Mouse (Mus musculus) forelimb bud, embryonic 11.5 days (tissue): Measurements from ENCODE around the gene Klc4.
A peak's percentile ranks its signal among the peaks of the same experiment; 100 is the strongest.

ENCODE experiments used
- DNase-seq: peaks from one replicate; pipeline ENCODE4 v3.0.0-alpha.2; 2012; ENCODE audit warnings: low read depth, low spot score

The Klc4 gene

GRCm38 (mm10) chr17:46621324-46621723 lies 24.5 kb downstream of the Klc4 start:
- no peak for DNase-seq

DNA sequence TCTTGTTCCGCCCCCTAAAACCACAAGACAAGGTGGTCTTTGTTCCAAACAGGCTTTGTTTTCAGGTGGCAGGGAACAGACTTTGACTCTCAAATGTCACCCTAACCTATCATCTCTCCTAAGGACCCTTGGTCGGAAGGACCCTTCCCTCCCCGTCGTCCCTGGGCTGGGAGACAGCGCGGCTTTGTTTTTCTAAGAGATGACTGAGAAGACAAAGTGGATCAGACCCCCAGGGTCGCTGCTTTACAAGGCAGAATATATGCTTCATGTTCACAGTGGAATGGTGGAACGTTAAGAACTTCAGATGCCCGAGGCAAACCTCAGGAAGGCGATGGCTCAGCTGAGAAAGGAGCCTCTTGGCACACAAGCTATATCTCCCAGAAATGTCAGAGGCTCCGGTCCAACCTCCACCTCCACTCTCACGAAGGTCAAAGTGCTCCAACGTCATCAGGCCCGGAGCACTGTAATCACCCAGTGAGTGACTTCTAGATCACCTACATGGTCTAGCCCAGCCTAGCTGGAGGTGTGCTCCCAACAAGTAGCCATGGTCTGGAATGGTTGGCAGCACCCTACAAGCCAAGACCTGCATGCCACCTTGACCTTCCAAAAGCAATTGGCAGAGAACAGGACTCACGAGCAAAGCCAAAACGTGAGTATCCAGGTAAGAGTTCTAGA lies 26.0 kb downstream of the Klc4 start:
- no peak for DNase-seq

- peak; percentile 78 for DNase-seq
Observed at GRCm38 (mm10) chr17:46618769-46619682, 26.8 kb downstream of the Klc4 start.

- DNase-seq = peak; percentile 86
Observed at GRCm38 (mm10) chr17:46618394-46618768, 27.4 kb downstream of the Klc4 start.

GRCm38 (mm10) chr17:46617799-46618198 lies 28.0 kb downstream of the Klc4 start:
- no peak for DNase-seq

DNA sequence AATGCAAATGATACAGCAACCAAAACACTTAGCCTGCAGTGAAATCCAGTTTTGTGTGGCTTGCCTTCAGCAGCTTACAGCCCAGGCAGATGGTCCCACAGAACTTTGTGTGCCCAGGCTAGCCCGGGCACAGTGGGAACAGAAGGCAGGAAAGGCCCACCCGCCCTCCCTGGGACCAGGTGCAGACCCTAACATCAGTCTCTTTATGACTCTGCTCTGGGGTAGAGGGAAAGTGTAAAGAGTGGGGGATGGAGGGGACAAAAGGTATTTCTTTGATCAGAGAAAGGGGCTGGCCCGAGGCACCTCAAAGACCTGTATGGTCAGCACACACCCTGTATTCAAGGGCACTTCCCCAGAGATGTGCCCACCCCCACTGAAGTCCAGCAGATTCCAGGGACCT lies 32.6 kb downstream of the Klc4 start:
- peak; percentile 57 for DNase-seq

DNA sequence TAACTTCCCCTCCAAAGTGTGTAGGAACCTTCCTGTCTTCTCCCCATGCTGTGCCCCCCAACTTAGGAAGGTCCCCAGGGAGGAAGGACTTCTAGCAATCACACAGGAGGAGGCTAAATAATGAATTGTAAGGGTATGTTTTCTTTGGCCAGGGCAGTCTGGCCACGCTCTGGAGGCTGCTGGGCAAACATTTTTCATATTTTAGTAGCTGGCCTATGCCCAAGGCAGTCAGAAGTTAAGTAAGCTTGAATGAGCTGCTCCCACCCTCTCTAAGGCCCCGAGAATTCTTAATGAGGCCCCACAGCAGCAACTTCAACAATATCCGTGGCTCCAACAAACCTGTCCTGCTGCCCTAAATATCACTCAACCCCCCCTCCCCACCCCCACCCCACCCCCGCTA lies 33.0 kb downstream of the Klc4 start:
- no peak for DNase-seq

GRCm38 (mm10) chr17:46612189-46612588 lies 33.6 kb downstream of the Klc4 start:
- no peak for DNase-seq

DNA sequence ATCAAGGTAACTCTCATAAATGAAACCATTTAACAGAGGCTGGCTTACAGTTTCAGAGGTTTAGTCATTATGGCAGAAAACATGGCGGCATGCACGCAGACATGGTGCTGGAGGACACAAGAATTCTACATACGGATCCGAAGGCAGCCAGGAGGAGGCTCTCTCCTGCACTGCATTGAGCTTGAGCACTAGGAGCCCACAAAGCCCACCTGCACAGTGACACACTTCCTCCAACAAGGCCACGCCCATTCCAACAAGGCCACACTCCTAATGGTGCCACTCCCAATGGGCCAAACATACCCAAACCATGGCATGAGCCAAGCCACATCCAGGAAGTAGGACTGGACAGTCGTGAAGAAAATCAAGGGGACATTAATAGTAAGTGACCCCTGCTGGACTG lies 34.5 kb downstream of the Klc4 start:
- DNase-seq = no peak

DNA sequence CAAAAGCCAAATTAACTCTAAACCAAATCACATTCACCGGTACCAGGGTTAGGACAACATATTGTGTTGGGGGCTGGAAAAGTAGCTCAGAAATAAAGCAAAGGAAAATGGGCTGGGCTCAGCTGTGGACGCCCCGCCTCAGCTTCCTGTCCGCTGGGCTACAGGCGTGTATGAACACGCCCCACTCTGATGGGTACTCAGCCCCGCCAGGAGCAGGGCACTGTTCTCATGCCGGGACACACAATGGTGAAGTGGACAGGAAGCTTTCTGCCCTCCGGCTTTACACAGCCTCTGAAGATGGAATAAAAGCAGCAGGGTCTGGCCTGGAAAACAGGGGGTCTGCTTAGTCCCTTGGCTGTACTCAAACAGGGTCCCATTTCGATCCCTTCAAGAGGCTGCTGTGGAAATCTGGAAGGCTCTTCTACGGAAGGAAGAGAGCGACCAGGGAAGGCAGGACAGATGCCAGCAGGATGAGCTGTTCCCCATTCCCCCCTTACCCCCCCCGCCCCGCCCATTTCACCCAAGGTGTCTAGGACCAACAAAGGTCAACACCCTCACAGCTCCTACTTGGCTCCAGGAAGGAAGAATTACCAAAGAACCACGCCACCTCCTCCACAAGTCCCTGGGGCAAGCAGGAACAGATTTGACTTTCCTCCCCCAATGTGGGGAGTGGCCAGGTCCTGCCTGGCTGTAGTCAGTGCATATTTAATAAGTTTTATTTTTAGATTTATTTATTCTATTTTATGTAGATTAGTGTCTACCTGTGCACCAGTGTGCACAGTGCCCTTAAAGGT lies 35.9 kb downstream of the Klc4 start:
- no peak for DNase-seq

DNA sequence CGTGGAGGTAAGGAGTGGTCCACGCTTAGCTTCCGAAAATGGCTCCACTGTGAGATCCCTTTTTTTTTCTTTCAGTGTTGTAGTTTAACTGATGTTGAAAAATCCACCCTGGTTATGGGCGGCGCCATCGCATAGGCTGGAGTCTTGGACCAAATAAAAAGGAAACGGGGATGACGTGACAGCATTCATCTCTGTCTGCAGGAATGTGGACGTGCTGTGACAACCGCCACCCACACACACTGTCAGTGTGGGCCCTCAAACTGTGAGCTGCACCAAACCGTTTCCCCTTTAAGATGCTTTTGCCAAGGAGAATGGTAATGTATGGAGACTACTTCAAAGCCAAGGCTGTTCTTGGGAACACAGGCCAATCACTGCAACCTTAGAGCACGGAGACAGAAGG lies 39.8 kb downstream of the Klc4 start:
- no peak for DNase-seq

DNA sequence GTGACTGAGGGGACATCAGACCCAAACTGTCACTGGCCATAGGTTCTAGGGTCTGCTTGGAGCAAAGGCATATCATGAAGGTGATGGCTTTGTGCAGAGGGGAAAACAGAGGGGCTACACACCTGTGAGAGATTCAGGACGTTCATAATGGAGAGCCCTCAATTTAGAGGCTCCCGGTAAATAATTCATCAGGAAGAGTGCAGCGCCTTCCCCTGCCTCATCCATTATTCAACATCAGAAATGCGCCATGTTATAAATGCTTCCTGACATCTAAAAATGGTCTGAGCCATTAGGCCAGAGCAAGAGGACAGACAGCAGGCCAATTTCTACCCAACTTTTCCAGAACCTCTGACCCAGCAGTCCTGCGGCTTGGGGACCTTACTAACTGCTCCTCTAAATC lies 40.7 kb downstream of the Klc4 start:
- no peak for DNase-seq

- DNase-seq = no peak
Observed at GRCm38 (mm10) chr17:46603229-46603628, 42.6 kb downstream of the Klc4 start.

DNA sequence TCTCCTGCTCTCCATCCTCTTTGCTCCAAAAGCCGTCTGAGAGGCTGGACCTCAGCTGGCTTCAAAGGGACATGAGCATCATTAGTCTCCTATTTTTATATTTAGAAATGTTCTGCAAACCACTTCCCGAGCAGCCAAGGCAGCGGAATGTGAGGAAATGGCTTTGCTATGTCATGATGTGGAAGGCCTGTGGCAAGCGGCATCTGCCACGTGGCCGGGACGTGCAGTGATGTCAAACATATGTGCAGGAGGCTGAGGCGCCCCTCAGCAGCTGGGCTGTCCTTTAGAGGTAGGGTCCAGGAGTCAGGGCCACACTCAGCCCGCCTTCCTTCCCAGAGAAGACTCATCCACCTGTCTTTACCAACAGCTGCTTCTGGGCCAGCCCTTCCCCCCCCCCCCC lies 43.6 kb downstream of the Klc4 start:
- peak; percentile 49 for DNase-seq

GRCm38 (mm10) chr17:46600569-46600968 lies 45.3 kb downstream of the Klc4 start:
- DNase-seq = no peak

- DNase-seq = no peak
Observed at GRCm38 (mm10) chr17:46598963-46599362, 46.9 kb downstream of the Klc4 start.

DNA sequence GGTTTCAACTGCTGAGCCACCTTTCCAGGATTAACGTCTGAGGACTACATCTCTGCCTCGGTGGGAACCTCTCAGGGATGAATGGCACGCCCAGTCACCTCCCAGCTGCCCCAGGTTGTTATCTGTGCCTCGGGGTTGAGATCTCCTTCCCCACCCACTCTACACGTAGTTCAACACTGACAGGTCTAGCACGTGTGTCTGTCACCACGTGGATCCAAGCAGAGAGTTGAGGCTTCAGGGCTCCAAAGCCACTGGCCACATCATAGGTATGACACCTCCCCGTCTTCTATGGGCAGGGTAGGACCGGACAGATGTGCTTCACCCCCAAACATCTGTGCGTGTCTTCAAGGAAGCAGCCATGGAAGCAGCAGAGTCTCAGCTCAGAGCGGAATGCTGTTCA lies 47.9 kb downstream of the Klc4 start:
- DNase-seq = no peak

GRCm38 (mm10) chr17:46595336-46595735 lies 50.5 kb downstream of the Klc4 start:
- no peak for DNase-seq

- peak; percentile 52 for DNase-seq
Observed at GRCm38 (mm10) chr17:46594606-46595005, 51.2 kb downstream of the Klc4 start.

- no peak for DNase-seq
Observed at GRCm38 (mm10) chr17:46593124-46593523, 52.7 kb downstream of the Klc4 start.

GRCm38 (mm10) chr17:46591406-46591805 lies 54.4 kb downstream of the Klc4 start:
- no peak for DNase-seq

- DNase-seq = no peak
Observed at GRCm38 (mm10) chr17:46590439-46590838, 55.4 kb downstream of the Klc4 start.
